Mouse (Mus musculus): ENCODE measurements around the gene Rbms3.

DNA sequence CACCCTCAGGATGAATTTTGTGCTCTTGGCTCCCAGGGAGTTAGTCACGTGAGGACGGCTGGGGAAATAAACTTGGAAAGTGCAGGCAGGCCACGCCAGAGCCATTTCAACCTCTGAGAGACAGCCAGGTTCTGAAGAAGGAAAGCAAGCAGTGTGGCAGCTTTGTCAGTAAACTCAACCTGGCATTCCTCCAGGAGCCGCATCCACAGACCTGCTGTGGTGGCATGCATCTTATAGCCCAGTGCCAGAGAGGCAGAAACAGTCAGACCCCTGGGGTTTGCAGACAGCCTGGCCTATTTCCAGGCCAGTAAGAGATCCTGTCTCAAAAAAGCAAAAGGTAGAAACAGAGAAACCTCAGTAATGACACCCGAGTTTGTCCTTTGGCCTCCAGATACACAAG is 1105.3 kb downstream of the Rbms3 start:
- TF ChIP-seq CTCF (IDR thresholded peaks at IDR 0.05) (no peak), EP300 (IDR thresholded peaks at IDR 0.05) (no peak)
